Mouse (Mus musculus): Measurements from ENCODE around the gene Rad9a. TPM values are rescaled to one million over a fixed set of nuclear protein-coding genes. Genes with fewer than 3 reads are reported as not detected.
A peak's percentile ranks its signal among the peaks of the same experiment; 100 is the strongest.

Rad9a gene
- polyA plus RNA-seq, 1 experiment from 2014 or later = 26.1 TPM

DNA sequence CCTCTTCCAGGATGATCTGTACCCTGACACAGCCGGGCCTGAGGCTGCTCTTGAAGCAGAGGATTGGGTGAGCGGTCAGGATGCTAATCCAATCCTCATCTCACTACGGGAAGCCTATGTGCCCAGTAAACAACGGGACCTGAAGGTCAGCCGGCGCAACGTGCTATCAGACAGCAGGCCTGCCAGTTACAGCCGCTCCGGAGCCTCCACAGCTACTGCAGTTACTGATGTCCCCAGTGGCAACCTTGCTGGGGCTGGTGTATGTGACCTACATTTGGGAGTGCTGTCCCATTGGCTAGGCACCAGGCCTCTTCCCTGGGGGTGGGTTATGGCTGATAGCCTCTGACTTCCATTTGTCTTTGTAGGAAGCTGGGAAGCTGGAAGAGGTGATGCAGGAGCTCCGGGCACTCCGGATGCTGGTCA lies 48.2 kb downstream of the Rad9a start, which contains the start of gene Ptprcap:
TSS of gene Ptprcap (plus strand) at position 373 of the 423 bp plus-strand sequence.
- H3K27me3 ChIP-seq (replicated peaks; ENCODE audit: control insufficient read depth, insufficient read depth, low read length) = no peaks in the 10 kb centered on the region
- peaks cover 12% of the 10 kb centered on the region for H3K36me3 ChIP-seq (ENCODE audit: control insufficient read depth, insufficient read depth)
- no peak within 1 kb of the TSS for H3K27ac ChIP-seq (ENCODE audit: low read length)
- no peaks in the 10 kb centered on the region for H3K9me3 ChIP-seq (ENCODE audit: control insufficient read depth, low read length)
- H3K4me1 ChIP-seq (replicated peaks; ENCODE audit: control insufficient read depth, insufficient read depth, low read length) = peaks cover 15% of the 10 kb centered on the region
- H3K4me3 ChIP-seq (replicated peaks; ENCODE audit: low read length) = no peak within 1 kb of the TSS
- H3K9ac ChIP-seq (replicated peaks; ENCODE audit: low read depth, low read length) = no peak within 1 kb of the TSS
- ATAC-seq = no peak
- WGBS = 81% methylated on average over 11 of the region's 11 CpGs
- no peak within 1 kb of the TSS for H3K4me2 ChIP-seq (ENCODE audit: low read length)

- Histone ChIP-seq H3K4me2 (ENCODE audit: low read length) (no peak overlapping the region), H3K9ac (replicated peaks; ENCODE audit: low read depth, low read length) (no peak overlapping the region), H3K36me3 (ENCODE audit: control insufficient read depth, insufficient read depth) (peaks cover 11% of the 10 kb centered on the region), H3K27ac (ENCODE audit: low read length) (no peak overlapping the region), H3K27me3 (replicated peaks; ENCODE audit: control insufficient read depth, insufficient read depth, low read length) (no peaks in the 10 kb centered on the region), H3K4me1 (replicated peaks; ENCODE audit: control insufficient read depth, insufficient read depth, low read length) (peaks cover 21% of the 10 kb centered on the region), H3K4me3 (replicated peaks; ENCODE audit: low read length) (no peak overlapping the region), H3K9me3 (ENCODE audit: control insufficient read depth, low read length) (no peaks in the 10 kb centered on the region)
- 88% methylated on average over 8 of the region's 8 CpGs for WGBS
- ATAC-seq = no peak
Measured at GRCm38 (mm10) chr19:4152445-4153231, 48.8 kb downstream of the Rad9a start.

DNA sequence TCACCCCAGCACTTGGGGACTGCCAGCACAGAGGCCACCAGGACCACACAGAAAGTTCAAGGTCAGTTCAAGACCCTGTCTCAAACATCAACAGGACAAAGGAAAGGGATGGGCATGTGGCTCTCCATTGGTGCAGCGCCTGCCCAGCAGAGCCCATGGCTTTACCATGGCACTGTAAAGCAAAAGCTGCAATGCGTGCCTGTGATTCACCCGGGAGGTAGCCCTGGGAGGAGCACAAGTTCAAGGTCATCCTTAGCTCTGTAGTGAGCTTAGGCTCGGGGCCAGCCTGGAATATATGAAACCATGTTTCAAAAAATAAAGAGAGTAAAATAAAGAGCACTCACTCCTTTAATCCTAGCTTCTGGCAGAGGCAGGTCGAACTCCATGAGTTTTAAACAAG lies 49.6 kb downstream of the Rad9a start:
- no peaks in the 10 kb centered on the region for H3K27me3 ChIP-seq (replicated peaks; ENCODE audit: control insufficient read depth, insufficient read depth, low read length)
- H3K4me2 ChIP-seq (ENCODE audit: low read length) = no peak overlapping the region
- H3K9ac ChIP-seq (replicated peaks; ENCODE audit: low read depth, low read length) = no peak overlapping the region
- H3K36me3 ChIP-seq (ENCODE audit: control insufficient read depth, insufficient read depth) = peaks cover 10% of the 10 kb centered on the region
- H3K4me1 ChIP-seq (replicated peaks; ENCODE audit: control insufficient read depth, insufficient read depth, low read length) = peaks cover 22% of the 10 kb centered on the region
- H3K9me3 ChIP-seq (ENCODE audit: control insufficient read depth, low read length) = no peaks in the 10 kb centered on the region
- WGBS = 88% methylated on average over 5 of the region's 5 CpGs
- no peak overlapping the region for H3K4me3 ChIP-seq (replicated peaks; ENCODE audit: low read length)
- H3K27ac ChIP-seq (ENCODE audit: low read length) = no peak overlapping the region
- ATAC-seq = no peak

DNA sequence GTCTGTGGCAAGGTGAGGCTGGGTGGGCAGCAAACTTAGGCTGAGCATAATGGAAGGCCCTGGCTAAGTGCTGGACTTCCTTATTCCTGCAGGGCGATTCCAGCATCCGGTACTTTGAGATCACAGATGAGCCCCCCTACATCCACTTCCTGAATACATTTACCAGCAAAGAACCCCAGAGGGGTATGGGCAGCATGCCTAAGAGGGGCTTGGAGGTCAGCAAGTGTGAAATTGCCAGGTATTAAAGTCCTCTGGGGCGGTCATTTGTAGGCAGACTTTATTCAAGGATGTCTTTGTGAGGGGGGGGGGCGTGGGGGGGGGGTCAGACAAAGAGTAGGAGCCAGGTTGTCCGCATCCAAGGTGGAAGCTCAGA lies 50.0 kb downstream of the Rad9a start:
- no peak overlapping the region for H3K27ac ChIP-seq (ENCODE audit: low read length)
- H3K4me1 ChIP-seq (replicated peaks; ENCODE audit: control insufficient read depth, insufficient read depth, low read length) = peaks cover 22% of the 10 kb centered on the region
- no peaks in the 10 kb centered on the region for H3K9me3 ChIP-seq (ENCODE audit: control insufficient read depth, low read length)
- H3K27me3 ChIP-seq (replicated peaks; ENCODE audit: control insufficient read depth, insufficient read depth, low read length) = no peaks in the 10 kb centered on the region
- H3K9ac ChIP-seq (replicated peaks; ENCODE audit: low read depth, low read length) = no peak overlapping the region
- peaks cover 6% of the 10 kb centered on the region; the same call in 1 of the 2 replicates for H3K36me3 ChIP-seq (ENCODE audit: control insufficient read depth, insufficient read depth)
- H3K4me2 ChIP-seq (ENCODE audit: low read length) = no peak overlapping the region
- no peak for ATAC-seq
- 72% methylated on average over 5 of the region's 5 CpGs for WGBS
- H3K4me3 ChIP-seq (replicated peaks; ENCODE audit: low read length) = no peak overlapping the region

GRCm38 (mm10) chr19:4150567-4151487 lies 50.6 kb downstream of the Rad9a start:
- H3K4me2 ChIP-seq (ENCODE audit: low read length) = no peak overlapping the region
- no peak for ATAC-seq
- H3K9me3 ChIP-seq (ENCODE audit: control insufficient read depth, low read length) = no peaks in the 10 kb centered on the region
- no peak overlapping the region for H3K4me3 ChIP-seq (replicated peaks; ENCODE audit: low read length)
- no peaks in the 10 kb centered on the region for H3K27me3 ChIP-seq (replicated peaks; ENCODE audit: control insufficient read depth, insufficient read depth, low read length)
- H3K4me1 ChIP-seq (replicated peaks; ENCODE audit: control insufficient read depth, insufficient read depth, low read length) = peaks cover 22% of the 10 kb centered on the region
- H3K9ac ChIP-seq (replicated peaks; ENCODE audit: low read depth, low read length) = no peak overlapping the region
- H3K27ac ChIP-seq (ENCODE audit: low read length) = no peak overlapping the region
- WGBS = 88% methylated on average over 22 of the region's 22 CpGs
- peaks cover 6% of the 10 kb centered on the region; the same call in 1 of the 2 replicates for H3K36me3 ChIP-seq (ENCODE audit: control insufficient read depth, insufficient read depth)

DNA sequence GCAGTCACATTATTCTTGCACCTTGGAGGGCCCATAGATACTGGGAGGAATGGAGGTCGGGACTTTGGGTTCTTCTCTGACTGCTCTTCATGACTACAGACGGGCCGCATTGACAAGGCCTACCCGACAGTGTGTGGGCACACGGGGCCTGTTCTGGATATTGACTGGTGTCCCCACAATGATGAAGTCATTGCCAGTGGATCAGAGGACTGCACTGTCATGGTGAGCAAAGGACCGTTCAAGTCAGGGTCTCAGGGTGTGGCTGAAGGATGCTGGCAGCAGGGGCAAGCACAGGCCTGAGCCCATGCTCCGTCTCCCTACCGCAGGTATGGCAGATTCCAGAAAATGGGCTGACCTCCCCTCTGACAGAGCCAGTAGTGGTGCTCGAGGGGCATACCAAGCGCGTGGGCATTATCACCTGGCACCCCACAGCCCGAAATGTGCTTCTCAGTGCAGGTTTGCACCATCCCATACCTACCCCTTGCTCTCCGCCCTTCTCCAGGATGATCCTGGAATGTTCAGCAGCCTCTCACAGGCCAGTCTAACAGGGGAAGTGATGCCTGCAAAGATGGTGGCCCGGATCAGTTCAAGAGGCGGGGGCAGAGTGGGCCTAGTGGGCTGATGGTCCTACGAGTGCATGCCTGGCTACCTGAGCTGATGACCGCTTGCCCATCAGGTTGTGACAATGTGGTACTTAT lies 51.5 kb downstream of the Rad9a start:
- no peak overlapping the region for H3K9ac ChIP-seq (replicated peaks; ENCODE audit: low read depth, low read length)
- no peaks in the 10 kb centered on the region for H3K27me3 ChIP-seq (replicated peaks; ENCODE audit: control insufficient read depth, insufficient read depth, low read length)
- no peak overlapping the region for H3K4me3 ChIP-seq (replicated peaks; ENCODE audit: low read length)
- no peaks in the 10 kb centered on the region for H3K9me3 ChIP-seq (ENCODE audit: control insufficient read depth, low read length)
- no peak for ATAC-seq
- 93% methylated on average over 17 of the region's 17 CpGs for WGBS
- H3K4me2 ChIP-seq (ENCODE audit: low read length) = no peak overlapping the region
- H3K36me3 ChIP-seq (ENCODE audit: control insufficient read depth, insufficient read depth) = peaks cover 6% of the 10 kb centered on the region; the same call in 1 of the 2 replicates
- H3K27ac ChIP-seq (ENCODE audit: low read length) = no peak overlapping the region
- peaks cover 22% of the 10 kb centered on the region for H3K4me1 ChIP-seq (replicated peaks; ENCODE audit: control insufficient read depth, insufficient read depth, low read length)

DNA sequence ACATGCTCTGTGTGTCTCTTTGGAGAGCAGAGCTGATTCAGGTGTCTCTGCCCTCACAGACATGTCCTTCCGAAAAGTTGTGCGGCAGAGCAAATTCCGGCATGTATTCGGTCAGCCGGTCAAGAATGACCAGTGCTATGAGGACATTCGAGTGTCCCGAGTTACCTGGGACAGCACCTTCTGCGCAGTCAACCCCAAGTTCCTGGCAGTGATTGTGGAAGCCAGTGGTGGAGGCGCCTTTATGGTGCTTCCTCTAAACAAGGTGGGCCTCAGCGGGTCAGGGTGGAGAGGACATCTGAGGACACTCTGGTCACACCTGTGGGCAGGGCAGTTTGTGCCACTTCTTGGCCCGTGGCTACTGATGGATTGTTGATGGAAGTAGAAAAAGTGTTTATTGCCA lies 52.2 kb downstream of the Rad9a start:
- no peak for ATAC-seq
- Histone ChIP-seq H3K4me3 (replicated peaks; ENCODE audit: low read length) (peak overlapping the region; percentile 88), H3K36me3 (ENCODE audit: control insufficient read depth, insufficient read depth) (peaks cover 6% of the 10 kb centered on the region; the same call in 1 of the 2 replicates), H3K4me2 (ENCODE audit: low read length) (peak overlapping the region; percentile 96), H3K9me3 (ENCODE audit: control insufficient read depth, low read length) (no peaks in the 10 kb centered on the region), H3K27ac (ENCODE audit: low read length) (no peak overlapping the region; the same call in 1 of the 2 replicates), H3K27me3 (replicated peaks; ENCODE audit: control insufficient read depth, insufficient read depth, low read length) (no peaks in the 10 kb centered on the region), H3K4me1 (replicated peaks; ENCODE audit: control insufficient read depth, insufficient read depth, low read length) (peaks cover 22% of the 10 kb centered on the region), H3K9ac (replicated peaks; ENCODE audit: low read depth, low read length) (peak overlapping the region; percentile 91)
- WGBS = 89% methylated on average over 11 of the region's 11 CpGs

GRCm38 (mm10) chr19:4148819-4149218 lies 52.6 kb downstream of the Rad9a start:
- peak overlapping the region; percentile 91 for H3K9ac ChIP-seq (replicated peaks; ENCODE audit: low read depth, low read length)
- WGBS = 2% methylated on average over 8 of the region's 8 CpGs
- no peaks in the 10 kb centered on the region for H3K9me3 ChIP-seq (ENCODE audit: control insufficient read depth, low read length)
- peak overlapping the region; percentile 63 for H3K27ac ChIP-seq (ENCODE audit: low read length)
- H3K4me1 ChIP-seq (replicated peaks; ENCODE audit: control insufficient read depth, insufficient read depth, low read length) = peaks cover 22% of the 10 kb centered on the region
- peak overlapping the region; percentile 88 for H3K4me3 ChIP-seq (replicated peaks; ENCODE audit: low read length)
- no peaks in the 10 kb centered on the region for H3K27me3 ChIP-seq (replicated peaks; ENCODE audit: control insufficient read depth, insufficient read depth, low read length)
- peak; percentile 18 for ATAC-seq
- peak overlapping the region; percentile 96 for H3K4me2 ChIP-seq (ENCODE audit: low read length)
- H3K36me3 ChIP-seq (ENCODE audit: control insufficient read depth, insufficient read depth) = peaks cover 6% of the 10 kb centered on the region; the same call in 1 of the 2 replicates

DNA sequence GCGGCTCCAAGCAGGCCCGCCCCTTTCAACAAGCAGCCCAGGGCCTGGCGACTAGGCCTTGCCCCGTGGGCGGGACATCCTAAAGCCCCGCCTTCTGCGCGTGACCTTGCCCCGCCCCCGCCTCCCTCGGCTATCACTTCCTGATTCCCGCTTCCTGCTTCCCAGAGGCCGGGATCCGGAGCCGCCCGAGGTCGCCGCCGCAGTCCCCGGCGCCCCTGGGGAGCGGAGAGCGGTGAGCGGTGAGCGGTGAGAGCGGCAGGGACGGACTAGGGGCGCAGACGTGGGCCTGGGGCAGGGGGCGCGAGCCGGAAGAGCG lies 53.0 kb downstream of the Rad9a start, which contains the start of gene Coro1b:
TSS of gene Coro1b (plus strand) at position 129 of the 316 bp plus-strand sequence.
- no peaks in the 10 kb centered on the region for H3K27me3 ChIP-seq (replicated peaks; ENCODE audit: control insufficient read depth, insufficient read depth, low read length)
- under 1% methylated on average over 31 of the region's 33 CpGs for WGBS
- H3K4me3 ChIP-seq (replicated peaks; ENCODE audit: low read length) = peak within 1 kb of the TSS; percentile 88
- H3K9me3 ChIP-seq (ENCODE audit: control insufficient read depth, low read length) = no peaks in the 10 kb centered on the region
- H3K9ac ChIP-seq (replicated peaks; ENCODE audit: low read depth, low read length) = peak within 1 kb of the TSS; percentile 91
- peaks cover 6% of the 10 kb centered on the region; the same call in 1 of the 2 replicates for H3K36me3 ChIP-seq (ENCODE audit: control insufficient read depth, insufficient read depth)
- peak within 1 kb of the TSS; percentile 96 for H3K4me2 ChIP-seq (ENCODE audit: low read length)
- H3K27ac ChIP-seq (ENCODE audit: low read length) = peak within 1 kb of the TSS; percentile 63
- H3K4me1 ChIP-seq (replicated peaks; ENCODE audit: control insufficient read depth, insufficient read depth, low read length) = peaks cover 22% of the 10 kb centered on the region
- ATAC-seq = peak; percentile 95
